Mouse (Mus musculus): ENCODE data around the gene Armcx5. TPM values are rescaled to one million over a fixed set of nuclear protein-coding genes. Genes with fewer than 3 reads are reported as not detected.
"Not testable (repeated sequence)": the region's sequence is repeated elsewhere in the genome, so short reads cannot be mapped to it uniquely, and the experiment has no call there.

The Armcx5 gene
- 7.9 and 9.0 TPM in 2 replicates for polyA plus RNA-seq (2015; fragmentation: Nextera tagmentation; extraction: Ambion mirVana)

DNA sequence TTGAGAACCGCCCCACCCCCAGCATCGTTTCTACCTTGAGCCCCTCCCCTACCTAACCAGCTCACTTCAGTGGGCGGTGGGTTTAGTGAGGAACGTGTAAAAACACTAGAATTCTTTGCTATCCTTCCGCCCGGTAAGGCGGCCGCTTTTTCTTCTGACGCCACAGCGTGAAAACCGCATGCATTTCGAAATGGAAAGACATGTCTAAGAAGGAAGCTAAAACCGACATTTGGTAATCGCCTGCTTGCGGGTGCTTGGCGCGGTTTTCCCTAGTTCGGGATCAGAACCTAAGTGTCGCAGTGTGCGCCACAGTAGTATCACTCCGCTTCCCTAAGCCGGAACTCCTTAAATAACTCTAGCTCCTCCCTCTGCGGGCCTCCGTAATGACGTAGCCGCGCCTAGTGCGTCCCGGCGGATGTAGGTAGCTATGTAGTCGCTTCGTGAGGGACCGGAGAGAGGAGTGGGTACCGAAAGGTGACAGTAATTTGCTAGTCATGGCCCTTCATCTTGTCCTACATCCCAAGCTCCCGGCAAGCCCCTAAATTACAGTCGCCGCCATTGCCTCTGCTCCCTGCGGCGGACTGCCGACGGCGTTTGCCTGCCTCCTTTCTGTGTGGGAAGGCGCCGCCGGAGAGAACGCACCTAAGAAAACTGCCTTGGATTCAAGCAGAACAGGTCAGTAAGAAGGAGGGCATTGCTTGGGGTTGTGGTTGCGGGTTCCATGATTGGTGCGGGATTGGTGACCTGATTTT lies at the start of gene Armcx5, which contains the start of gene Gprasp1:
Armcx5 (plus strand) TSS at position 430 of the 752 bp plus-strand sequence.
Gprasp1 (plus strand) TSS at position 430 of the 752 bp plus-strand sequence.
- peak; percentile 83 for ATAC-seq (replicated peaks; ENCODE audit: insufficient number of reproducible peaks, insufficient read depth, low FRiP score, low read depth)
- H3K4me1 ChIP-seq (replicated peaks), result 0 out of 2 replicates have a peak, but pooled peaks cover 3% of the 10 kb centered on the region
- 13% methylated on average over 48 of the region's 48 CpGs for WGBS
- peak within 1 kb of the TSS; percentile 64 for H3K4me3 ChIP-seq
- H3K27me3 ChIP-seq, result no peaks in the 10 kb centered on the region
- peak within 1 kb of the TSS; percentile 70 for H3K27ac ChIP-seq
- no peaks in the 10 kb centered on the region for H3K9me3 ChIP-seq (replicated peaks)
- H3K9ac ChIP-seq, result peak within 1 kb of the TSS; percentile 69
- peak within 1 kb of the TSS; percentile 61 for H3K4me2 ChIP-seq
- H3K36me3 ChIP-seq, result peaks cover 2% of the 10 kb centered on the region; the same call in 1 of the 2 replicates

DNA sequence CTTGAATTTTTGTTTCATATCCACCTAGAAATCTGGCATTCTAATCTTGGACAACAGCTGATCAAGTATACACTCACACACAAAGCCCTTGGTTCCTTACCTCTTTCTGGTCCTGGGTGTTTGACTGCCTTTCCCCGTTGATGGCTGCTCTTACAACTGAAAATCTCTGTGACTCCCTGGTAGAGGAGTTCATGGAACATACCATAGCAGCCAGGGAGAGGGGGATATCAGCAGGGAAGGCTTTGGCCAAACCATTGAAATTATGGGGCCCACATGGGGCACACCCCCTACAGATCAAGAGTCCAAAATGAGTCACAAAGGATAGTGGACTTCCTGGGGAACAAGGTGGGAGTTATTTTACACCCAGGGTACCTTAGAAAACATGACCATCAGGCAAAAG lies 48.9 kb upstream of the Armcx5 start, which contains the start of gene Tcp11x2:
Tcp11x2 (minus strand) TSS at position 158 of the 400 bp plus-strand sequence.
- ATAC-seq (replicated peaks; ENCODE audit: insufficient number of reproducible peaks, insufficient read depth, low FRiP score, low read depth), result no peak
- Histone ChIP-seq H3K9ac (no peak within 1 kb of the TSS), H3K36me3 (no peaks in the 10 kb centered on the region), H3K4me2 (no peak within 1 kb of the TSS), H3K9me3 (replicated peaks) (no peaks in the 10 kb centered on the region), H3K27ac (no peak within 1 kb of the TSS), H3K4me3 (no peak within 1 kb of the TSS), H3K27me3 (no peaks in the 10 kb centered on the region), H3K4me1 (replicated peaks) (no peaks in the 10 kb centered on the region)
- 40% methylated on average over 1 of the region's 1 CpGs for WGBS

DNA sequence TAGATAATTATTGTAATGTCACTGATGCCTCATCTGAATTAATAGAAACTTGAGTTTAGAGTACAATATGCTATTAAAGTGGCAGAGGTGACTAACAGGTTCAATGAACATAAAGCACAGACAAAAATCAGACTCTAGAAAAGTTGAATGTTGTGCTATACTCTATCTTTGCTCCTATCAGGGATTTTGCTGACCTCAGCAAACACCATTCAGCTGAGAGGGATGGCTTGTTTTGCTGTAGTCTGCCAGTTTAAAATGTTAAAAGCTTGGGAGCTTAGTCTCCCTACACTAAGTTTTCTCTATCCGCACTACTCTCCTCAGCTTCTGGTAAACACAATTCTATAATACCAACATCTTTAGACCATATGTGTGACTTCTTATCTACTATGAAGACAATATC lies 39.4 kb upstream of the Armcx5 start:
- 82% methylated on average over 1 of the region's 1 CpGs for WGBS
- no peak overlapping the region for H3K4me2 ChIP-seq
- H3K36me3 ChIP-seq, result no peaks in the 10 kb centered on the region
- H3K4me3 ChIP-seq, result no peak overlapping the region
- no peaks in the 10 kb centered on the region for H3K9me3 ChIP-seq (replicated peaks)
- H3K4me1 ChIP-seq (replicated peaks), result no peaks in the 10 kb centered on the region
- ATAC-seq (replicated peaks; ENCODE audit: insufficient number of reproducible peaks, insufficient read depth, low FRiP score, low read depth), result no peak
- no peaks in the 10 kb centered on the region for H3K27me3 ChIP-seq
- H3K9ac ChIP-seq, result no peak overlapping the region
- H3K27ac ChIP-seq, result no peak overlapping the region

DNA sequence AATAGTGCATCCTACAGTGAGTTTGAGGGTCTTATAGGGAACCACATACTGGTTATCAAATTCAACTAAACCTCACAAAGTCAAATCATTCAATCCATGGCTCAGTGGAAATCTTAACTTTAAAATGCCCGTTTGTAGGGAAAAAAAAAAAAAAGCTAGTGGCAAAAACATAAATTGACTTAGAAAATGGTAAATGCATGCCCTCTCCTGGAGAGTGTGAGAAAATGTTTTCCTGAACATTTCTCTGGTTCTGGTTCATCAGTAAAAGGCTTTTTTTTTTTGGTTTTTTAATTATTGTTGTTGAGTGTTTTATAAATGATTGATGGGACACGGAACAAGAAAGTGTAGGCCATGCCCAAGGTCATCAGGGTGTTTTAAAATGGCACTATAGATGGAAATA lies 38.2 kb upstream of the Armcx5 start:
- WGBS, result 32% methylated on average over 2 of the region's 2 CpGs
- Histone ChIP-seq H3K4me2 (no peak overlapping the region), H3K27ac (no peak overlapping the region), H3K4me1 (replicated peaks) (no peaks in the 10 kb centered on the region), H3K27me3 (no peaks in the 10 kb centered on the region), H3K9me3 (replicated peaks) (no peaks in the 10 kb centered on the region), H3K9ac (no peak overlapping the region), H3K36me3 (no peaks in the 10 kb centered on the region), H3K4me3 (no peak overlapping the region)
- no peak for ATAC-seq (replicated peaks; ENCODE audit: insufficient number of reproducible peaks, insufficient read depth, low FRiP score, low read depth)

DNA sequence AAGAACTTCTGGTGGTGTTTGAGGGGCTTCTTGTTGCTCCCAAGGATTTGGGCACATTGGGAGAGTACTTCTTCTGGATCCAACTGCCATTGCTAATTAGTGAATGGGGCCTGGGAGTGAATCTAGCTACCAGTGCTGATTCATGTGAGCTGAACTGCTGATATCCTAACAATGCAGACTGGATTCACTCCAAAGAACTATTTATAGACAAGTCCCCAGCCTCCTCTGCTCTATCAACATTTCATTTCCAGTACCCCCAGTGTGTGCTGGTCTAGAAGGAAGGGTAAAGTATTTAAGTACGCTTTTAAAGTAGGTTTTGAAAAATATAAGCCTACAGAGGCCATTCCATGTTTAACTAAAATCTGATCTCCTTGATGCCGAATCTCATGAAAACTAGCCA lies 29.7 kb upstream of the Armcx5 start:
- H3K9me3 ChIP-seq (replicated peaks), result no peaks in the 10 kb centered on the region
- H3K27me3 ChIP-seq, result no peaks in the 10 kb centered on the region
- H3K4me1 ChIP-seq (replicated peaks), result no peaks in the 10 kb centered on the region
- no peak overlapping the region for H3K9ac ChIP-seq
- H3K27ac ChIP-seq, result peak overlapping the region; percentile 67
- no peak overlapping the region for H3K4me3 ChIP-seq
- H3K4me2 ChIP-seq, result no peak overlapping the region
- no peak for ATAC-seq (replicated peaks; ENCODE audit: insufficient number of reproducible peaks, insufficient read depth, low FRiP score, low read depth)
- no peaks in the 10 kb centered on the region for H3K36me3 ChIP-seq
- WGBS, result 56% methylated on average over 2 of the region's 2 CpGs

DNA sequence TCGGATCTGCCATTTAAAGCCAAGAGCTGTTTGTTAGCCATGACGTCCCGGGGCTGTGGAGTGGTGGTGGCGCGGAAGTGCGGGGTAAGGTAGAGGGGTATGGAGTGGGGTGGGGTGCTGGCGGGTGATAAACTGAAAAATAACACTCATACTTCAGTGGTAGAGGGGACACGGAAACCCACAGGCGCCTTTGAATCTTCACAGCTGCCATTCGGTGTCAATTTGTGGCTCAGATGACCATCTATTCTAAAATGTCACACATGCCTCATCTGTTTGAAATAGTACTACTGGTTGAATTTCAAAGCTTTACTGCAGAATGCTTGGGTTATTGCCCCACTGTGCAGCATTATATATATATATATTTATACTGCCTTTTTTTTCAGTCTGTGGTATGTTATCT lies 17.4 kb upstream of the Armcx5 start, which contains the start of gene Tmsb15a:
Tmsb15a (minus strand) TSS at position 101 of the 400 bp plus-strand sequence.
- Histone ChIP-seq H3K9me3 (replicated peaks) (no peaks in the 10 kb centered on the region), H3K27ac (no peak within 1 kb of the TSS), H3K36me3 (no peaks in the 10 kb centered on the region), H3K4me1 (replicated peaks) (no peaks in the 10 kb centered on the region), H3K4me2 (no peak within 1 kb of the TSS), H3K9ac (no peak within 1 kb of the TSS), H3K4me3 (no peak within 1 kb of the TSS), H3K27me3 (no peaks in the 10 kb centered on the region)
- WGBS, result 83% methylated on average over 10 of the region's 10 CpGs
- ATAC-seq (replicated peaks; ENCODE audit: insufficient number of reproducible peaks, insufficient read depth, low FRiP score, low read depth), result no peak

DNA sequence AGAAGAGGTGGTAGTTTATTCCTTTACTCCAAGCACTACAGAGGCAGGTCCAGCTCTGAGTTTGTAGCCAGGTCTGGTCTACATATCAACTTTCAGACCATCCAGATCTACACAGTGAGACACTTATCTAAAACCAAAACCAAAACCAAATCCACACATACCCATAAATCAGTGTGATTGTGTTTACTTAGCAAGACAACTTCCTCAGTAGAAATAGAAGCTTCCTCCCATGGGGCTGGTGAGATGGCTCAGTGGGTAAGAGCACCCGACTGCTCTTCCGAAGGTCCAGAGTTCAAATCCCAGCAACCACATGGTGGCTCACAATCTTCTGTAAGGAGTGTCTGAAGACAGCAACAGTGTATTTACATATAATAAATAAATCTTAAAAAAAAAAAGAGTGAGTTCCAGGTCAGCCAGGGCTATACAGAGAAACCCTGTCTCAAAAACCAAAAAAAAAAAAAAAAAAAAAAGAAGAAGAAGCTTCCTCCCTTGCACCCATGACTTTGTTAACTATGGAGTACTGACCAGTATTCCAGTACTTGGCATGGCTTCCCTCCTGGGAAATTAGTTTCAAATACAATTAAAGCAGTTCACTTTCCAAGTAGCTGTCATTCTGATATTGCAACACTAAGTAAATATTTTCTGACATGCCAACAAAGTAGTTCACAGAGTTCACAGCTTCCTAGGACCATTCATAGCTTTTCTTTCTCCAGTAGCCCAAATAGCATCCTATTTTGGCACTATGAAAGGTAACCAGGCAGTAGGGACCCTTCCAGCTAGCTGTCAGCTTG lies 3.6 kb upstream of the Armcx5 start:
- H3K4me3 ChIP-seq, result no peak overlapping the region
- 92% methylated on average over 2 of the region's 2 CpGs for WGBS
- H3K4me2 ChIP-seq, result no peak overlapping the region
- H3K27ac ChIP-seq, result no peak overlapping the region
- H3K36me3 ChIP-seq, result no peaks in the 10 kb centered on the region
- H3K27me3 ChIP-seq, result no peaks in the 10 kb centered on the region
- H3K9ac ChIP-seq, result no peak overlapping the region
- 0 out of 2 replicates have a peak, but pooled peaks cover 3% of the 10 kb centered on the region for H3K4me1 ChIP-seq (replicated peaks)
- no peak for ATAC-seq (replicated peaks; ENCODE audit: insufficient number of reproducible peaks, insufficient read depth, low FRiP score, low read depth)
- H3K9me3 ChIP-seq (replicated peaks), result no peaks in the 10 kb centered on the region

DNA sequence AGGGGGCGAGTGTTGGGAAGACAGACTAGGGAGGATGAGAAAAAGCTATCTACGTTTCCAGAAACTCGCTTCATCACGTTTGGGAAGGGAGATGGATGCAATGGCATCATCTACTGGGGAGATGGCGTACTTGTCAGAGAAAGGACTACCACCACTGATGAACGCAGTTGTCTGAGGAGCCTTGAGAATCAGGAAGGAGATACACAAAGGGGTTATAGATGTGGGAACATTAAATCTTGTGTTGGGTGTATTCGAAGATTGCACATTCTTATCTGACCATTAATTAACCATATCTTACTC lies 473 bp downstream of the Armcx5 start:
- peak overlapping the region; percentile 64 for H3K4me3 ChIP-seq
- 18% methylated on average over 7 of the region's 7 CpGs for WGBS
- peak overlapping the region; percentile 56 for H3K4me2 ChIP-seq
- no peaks in the 10 kb centered on the region for H3K27me3 ChIP-seq
- peaks cover 4% of the 10 kb centered on the region; the same call in 1 of the 2 replicates for H3K36me3 ChIP-seq
- H3K27ac ChIP-seq, result peak overlapping the region; percentile 70
- H3K9me3 ChIP-seq (replicated peaks), result no peaks in the 10 kb centered on the region
- peak overlapping the region; percentile 69 for H3K9ac ChIP-seq
- H3K4me1 ChIP-seq (replicated peaks), result 0 out of 2 replicates have a peak, but pooled peaks cover 3% of the 10 kb centered on the region
- no peak for ATAC-seq (replicated peaks; ENCODE audit: insufficient number of reproducible peaks, insufficient read depth, low FRiP score, low read depth)

DNA sequence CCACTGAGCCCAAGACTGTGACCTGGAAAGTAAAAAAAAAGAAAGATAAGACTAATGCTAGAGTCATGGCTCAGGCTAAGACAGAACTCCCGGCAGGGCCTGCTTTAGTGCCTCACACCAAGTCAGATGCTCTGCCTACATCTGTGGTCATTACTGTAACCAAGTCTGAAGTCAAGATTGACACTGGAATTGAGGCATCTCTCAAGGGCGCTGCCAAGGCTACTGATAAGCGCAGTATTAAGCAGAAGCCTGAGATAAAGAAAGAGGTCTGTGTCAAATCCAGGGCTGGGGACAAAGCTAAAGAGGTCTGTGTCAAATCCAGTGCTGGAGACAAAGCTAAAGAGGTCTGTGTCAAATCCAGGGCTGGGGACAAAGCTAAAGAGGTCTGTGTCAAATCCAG lies 2.8 kb downstream of the Armcx5 start:
- 69% methylated on average over 3 of the region's 3 CpGs for WGBS
- ATAC-seq (replicated peaks; ENCODE audit: insufficient number of reproducible peaks, insufficient read depth, low FRiP score, low read depth); H3K4me3 ChIP-seq; H3K27me3 ChIP-seq; H3K9me3 ChIP-seq (replicated peaks); H3K27ac ChIP-seq; H3K9ac ChIP-seq; H3K36me3 ChIP-seq; H3K4me2 ChIP-seq; H3K4me1 ChIP-seq (replicated peaks): not testable (repeated sequence)

DNA sequence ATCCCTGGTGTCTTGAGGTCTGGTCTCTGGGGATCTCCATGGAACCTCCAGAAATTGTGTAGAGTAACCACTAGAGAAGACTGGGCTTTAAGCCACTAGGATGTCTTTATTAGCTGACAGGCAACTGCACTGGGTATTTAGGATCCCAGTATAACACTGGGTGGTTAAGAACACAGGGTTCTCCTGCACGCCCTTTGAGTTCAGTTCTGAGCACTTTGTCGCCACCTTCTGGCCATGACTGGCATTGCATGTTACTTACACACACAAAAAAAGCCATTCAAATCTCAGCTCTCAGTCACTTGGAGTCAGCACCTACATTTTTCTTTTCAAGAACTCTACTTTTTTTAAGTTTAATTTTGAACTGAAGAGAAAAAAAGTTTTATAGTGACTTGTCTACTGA lies 10.3 kb downstream of the Armcx5 start:
- Histone ChIP-seq H3K4me1 (replicated peaks) (no peaks in the 10 kb centered on the region), H3K36me3 (peaks cover 3% of the 10 kb centered on the region; the same call in 1 of the 2 replicates), H3K9me3 (replicated peaks) (no peaks in the 10 kb centered on the region), H3K4me2 (no peak overlapping the region), H3K27ac (no peak overlapping the region), H3K4me3 (no peak overlapping the region), H3K9ac (no peak overlapping the region), H3K27me3 (no peaks in the 10 kb centered on the region)
- ATAC-seq (replicated peaks; ENCODE audit: insufficient number of reproducible peaks, insufficient read depth, low FRiP score, low read depth), result no peak
- WGBS, result 5% methylated on average over 2 of the region's 2 CpGs

DNA sequence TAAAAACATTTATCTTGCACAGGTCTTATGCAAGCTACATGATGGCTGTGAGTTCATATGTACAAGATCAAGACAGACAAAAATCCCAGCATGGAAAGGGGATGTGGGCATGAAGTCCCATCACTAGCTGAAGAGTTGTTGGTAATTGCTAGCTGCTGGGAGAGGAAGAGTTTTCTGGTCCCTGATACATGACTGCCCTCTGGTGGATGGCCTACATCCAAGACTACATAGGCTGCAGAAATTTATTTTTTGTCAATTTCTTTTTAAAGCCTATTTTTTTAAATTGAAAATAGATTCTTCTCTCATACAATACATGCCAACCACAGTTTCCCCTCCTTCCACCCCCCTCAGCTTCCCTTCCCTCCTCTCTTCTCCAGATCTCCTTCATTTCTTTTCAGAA lies 19.2 kb downstream of the Armcx5 start:
- Histone ChIP-seq H3K27ac (no peak overlapping the region), H3K4me3 (no peak overlapping the region), H3K4me2 (no peak overlapping the region), H3K9me3 (replicated peaks) (no peaks in the 10 kb centered on the region), H3K9ac (no peak overlapping the region), H3K36me3 (peaks cover 8% of the 10 kb centered on the region; the same call in 1 of the 2 replicates), H3K27me3 (no peaks in the 10 kb centered on the region), H3K4me1 (replicated peaks) (no peaks in the 10 kb centered on the region)
- no peak for ATAC-seq (replicated peaks; ENCODE audit: insufficient number of reproducible peaks, insufficient read depth, low FRiP score, low read depth)
